Comparison of ENCODE assay signal across 8 mouse cellular contexts in the genomic region with DNA sequence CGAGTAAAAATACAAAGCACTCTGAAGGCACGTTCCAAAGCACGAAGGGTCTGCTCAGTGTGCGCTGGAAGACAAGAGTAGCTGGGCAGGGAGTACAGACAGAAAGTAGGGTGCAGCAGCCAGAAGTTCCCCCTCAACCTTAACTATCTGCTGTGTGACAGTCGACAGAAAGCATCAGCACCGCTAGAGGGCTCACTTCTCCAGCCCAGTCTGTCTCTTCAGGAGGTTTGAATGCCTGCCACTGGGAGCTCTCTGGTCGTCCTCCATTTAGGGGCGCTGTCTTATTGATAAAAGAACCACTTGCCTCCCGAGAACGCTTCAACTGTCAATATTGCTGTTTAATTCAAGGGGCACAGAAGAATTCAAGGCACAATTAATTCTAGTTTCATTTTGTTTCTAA. TPM values are rescaled to one million over a fixed set of nuclear protein-coding genes. Genes with fewer than 3 reads are reported as not detected.
DNase-seq lines count a peak whose midpoint lies in the region; ATAC-seq and TF ChIP-seq lines count a peak whose summit lies in the region.

No protein-coding gene starts in this region.

- H3K4me1 ChIP-seq in G1E (ENCODE audit: insufficient read depth, low read depth, low read length), result peaks cover 10% of the 10 kb centered on the region; the same call in 1 of the 2 replicates
- no peaks in the 10 kb centered on the region for H3K4me1 ChIP-seq in forebrain, postnatal 0 days (ENCODE audit: insufficient read depth)
- no peaks in the 10 kb centered on the region for H3K4me1 ChIP-seq in lung, adult 2 months (ENCODE audit: control insufficient read depth, insufficient read depth, low read length)

- peak; percentile 40 for DNase-seq in G1E (ENCODE audit: low spot score)
- peak; percentile 55 to 63 for DNase-seq in cerebellum, adult 18-20 months
- peak; percentile 86 for DNase-seq in forebrain, postnatal 0 days
- DNase-seq in heart, postnatal 4 days, result peak; percentile 85
- peak; percentile 80 to 88 for DNase-seq in layer of hippocampus, adult 2 months (ENCODE audit: low spot score in 2 of 2)
- DNase-seq in lung, adult 2 months, result peak; percentile 58
- DNase-seq in testis, postnatal 14 days (ENCODE audit: low spot score), result peak; percentile 78

- H3K4me3 ChIP-seq in G1E (ENCODE audit: low read depth, low read length), result no peak overlapping the region
- H3K4me3 ChIP-seq in forebrain, postnatal 0 days (ENCODE audit: low read depth, low read length), result peak overlapping the region; percentile 25
- H3K4me3 ChIP-seq in layer of hippocampus, adult 2 months, result peak overlapping the region; percentile 47
- H3K4me3 ChIP-seq in lung, adult 2 months (replicated peaks; ENCODE audit: extremely low read depth, low read depth, low read length), result no peak overlapping the region

- peak overlapping the region; percentile 10; the same call in 1 of the 2 replicates for H3K9ac ChIP-seq in forebrain, postnatal 0 days

- no peaks in the 10 kb centered on the region for H3K9me3 ChIP-seq in G1E (replicated peaks)
- H3K9me3 ChIP-seq in forebrain, postnatal 0 days (ENCODE audit: low read length), result no peaks in the 10 kb centered on the region

- H3K27ac ChIP-seq in forebrain, postnatal 0 days (ENCODE audit: low read depth, low read length), result no peak overlapping the region
- peak overlapping the region; percentile 65; the same call in 1 of the 2 replicates for H3K27ac ChIP-seq in layer of hippocampus, adult 2 months

- peak overlapping the region; percentile 41 for H3K4me2 ChIP-seq in forebrain, postnatal 0 days (ENCODE audit: low read depth)

- no peaks in the 10 kb centered on the region for H3K36me3 ChIP-seq in G1E (replicated peaks)
- H3K36me3 ChIP-seq in forebrain, postnatal 0 days (ENCODE audit: insufficient read depth), result no peaks in the 10 kb centered on the region

- peak; percentile 19; the same call in 1 of the 2 replicates for TF ChIP-seq CTCF in G1E (IDR thresholded peaks at IDR 0.05; ENCODE audit: low read depth, low read length)
- peak; percentile 90 for TF ChIP-seq CTCF in forebrain, postnatal 0 days (IDR thresholded peaks at IDR 0.05; ENCODE audit: low read depth)
- peak; percentile 80 for TF ChIP-seq CTCF in layer of hippocampus, adult 2 months (conservative IDR thresholded peaks at IDR 0.05)
- TF ChIP-seq CTCF in lung, adult 2 months (IDR thresholded peaks at IDR 0.05; ENCODE audit: insufficient read depth, low read length), result peak; percentile 88

- H3K27me3 ChIP-seq in G1E (ENCODE audit: insufficient read depth, low read length), result peaks cover 6% of the 10 kb centered on the region; the same call in 1 of the 2 replicates
- no peaks in the 10 kb centered on the region for H3K27me3 ChIP-seq in forebrain, postnatal 0 days (ENCODE audit: insufficient read depth, low read length)

- 4% methylated on average over 10 of the region's 10 CpGs for WGBS in forebrain, postnatal 0 days
- WGBS in lung, adult 2 months, result 3% methylated on average over 10 of the region's 10 CpGs

- no peak for TF ChIP-seq POLR2A in lung, adult 2 months (IDR thresholded peaks at IDR 0.05; ENCODE audit: borderline replicate concordance, extremely low read depth, low read depth, low read length)

- ATAC-seq in G1E (ENCODE audit: extremely low read depth, insufficient number of reproducible peaks, low FRiP score, poor library complexity, severe bottlenecking), result peak; percentile 73
- ATAC-seq in forebrain, postnatal 0 days, result peak; percentile 96
- ATAC-seq in neutrophil, adult 5-6 weeks (ENCODE audit: extremely low read depth, insufficient number of reproducible peaks, low FRiP score, poor library complexity, severe bottlenecking), result peak; percentile 91

RNA-seq across cellular contexts. Expression of gene Il2ra, which starts 21.4 kb away (rescaled TPM):
- total RNA-seq in G1E (2014; fragmentation: Nextera tagmentation) (not detected in 2 replicates), G1E (2017) (0.44 and 1.0 TPM in 2 replicates)
- polyA plus RNA-seq in G1E (2012), result not detected in 2 replicates
- not detected in 2 replicates for total RNA-seq in forebrain, postnatal 0 days (2014; rRNA removed)
- 0.04 TPM in 1 of 2 replicates, not detected in the other for polyA plus RNA-seq in forebrain, postnatal 0 days (2015; fragmentation: Nextera tagmentation; extraction: Ambion mirVana)
- total RNA-seq in heart, postnatal 4 days (2021), result not detected
- under 1 TPM in 1 of 2 experiments, not detected in 1; 0.13 TPM for total RNA-seq in layer of hippocampus, adult 2 months (2021)
- 0.23 and 0.30 TPM in 2 replicates for polyA plus RNA-seq in lung, adult 2 months (2012; rRNA removed)
- 2.3 and 3.0 TPM in 2 replicates for total RNA-seq in neutrophil, adult 5-6 weeks (2017)

RNA-seq across cellular contexts. Expression of gene Gm17490, which starts 37.9 kb away (rescaled TPM):
- total RNA-seq in G1E (2014; fragmentation: Nextera tagmentation) (not detected in 2 replicates), G1E (2017) (not detected in 2 replicates)
- polyA plus RNA-seq in G1E (2012), result not detected in 2 replicates
- total RNA-seq in forebrain, postnatal 0 days (2014; rRNA removed), result not detected in 2 replicates
- polyA plus RNA-seq in forebrain, postnatal 0 days (2015; fragmentation: Nextera tagmentation; extraction: Ambion mirVana), result not detected in 2 replicates
- total RNA-seq in heart, postnatal 4 days (2021), result not detected
- total RNA-seq in layer of hippocampus, adult 2 months (2021), result not detected
- polyA plus RNA-seq in lung, adult 2 months (2012; rRNA removed), result not detected in 2 replicates
- total RNA-seq in neutrophil, adult 5-6 weeks (2017), result not detected in 2 replicates

RNA-seq across cellular contexts. Expression of gene Il15ra, which starts 41.1 kb away (rescaled TPM):
- total RNA-seq in G1E (2014; fragmentation: Nextera tagmentation) (not detected in 2 replicates), G1E (2017) (0.27 and 0.64 TPM in 2 replicates)
- polyA plus RNA-seq in G1E (2012), result not detected in 2 replicates
- total RNA-seq in forebrain, postnatal 0 days (2014; rRNA removed), result 1.00 and 2.2 TPM in 2 replicates
- 0.83 and 1.3 TPM in 2 replicates for polyA plus RNA-seq in forebrain, postnatal 0 days (2015; fragmentation: Nextera tagmentation; extraction: Ambion mirVana)
- 10 to 100 TPM; 15.6 to 20.0 TPM for total RNA-seq in heart, postnatal 4 days (2021)
- 1 to 10 TPM; 6.2 to 8.0 TPM for total RNA-seq in layer of hippocampus, adult 2 months (2021)
- polyA plus RNA-seq in lung, adult 2 months (2012; rRNA removed), result 20.7 and 26.2 TPM in 2 replicates
- total RNA-seq in neutrophil, adult 5-6 weeks (2017), result 12.1 and 14.4 TPM in 2 replicates

Comparison
In these comparisons a context has a peak if more than half of its experiments do, and no peak if none do; other contexts are left out.
1. H3K4me3 ChIP-seq: peak in forebrain, postnatal 0 days (single experiment) and layer of hippocampus, adult 2 months (single experiment); none in G1E (single experiment) and lung, adult 2 months (single experiment).
2. CTCF ChIP-seq: peak in every context shown above with its lines; median percentile 90 in forebrain, postnatal 0 days; 88 in lung, adult 2 months; 80 in layer of hippocampus, adult 2 months; 19 in G1E.
3. Peak in every context shown above with its lines, with median percentiles within 50 percentile points of each other: ATAC-seq and DNase-seq.